Mouse (Mus musculus): ENCODE data around the gene Ang. TPM values are rescaled to one million over a fixed set of nuclear protein-coding genes. Genes with fewer than 3 reads are reported as not detected.

The Ang gene
- total RNA-seq, 1 experiment: 1.2 TPM

- in situ Hi-C loops (cut with MboI; ENCODE audit: low sequenced_read_pairs in 2 of 2, unreplicated experiment in 2 of 2): loop anchor here in 1 of 2 experiments (25.0 kb wide), 1 partner anchor 673 kb away; the partner anchor contains the start of gene Ang4
- no peaks in the 10 kb centered on the region for H3K36me3 ChIP-seq (ENCODE audit: control insufficient read depth, insufficient read depth, low read length, poor library complexity, severe bottlenecking)
- H3K9me3 ChIP-seq (ENCODE audit: control insufficient read depth, insufficient read depth, low read depth, low read length): no peaks in the 10 kb centered on the region
- peak overlapping the region; percentile 78 to 92 for H3K4me3 ChIP-seq (ENCODE audit: insufficient read depth in 1 of 2, low read depth in 1 of 2, low read length in 2 of 2, poor library complexity in 1 of 2, severe bottlenecking in 1 of 2)
- TF ChIP-seq ZNF384 (IDR thresholded peaks at IDR 0.05; ENCODE audit: low read depth, low read length) (no peak), MAFK (IDR thresholded peaks at IDR 0.05; ENCODE audit: insufficient read depth, low read depth, low read length) (peak; percentile 97), ZC3H11A (IDR thresholded peaks at IDR 0.05; ENCODE audit: borderline replicate concordance, low read depth, low read length) (no peak), HCFC1 (IDR thresholded peaks at IDR 0.05; ENCODE audit: borderline replicate concordance, insufficient read depth, low read length) (peak; percentile 12; the same call in 1 of the 2 replicates)
- peaks cover 0 to 2% of the 10 kb centered on the region in 2 experiments; a peak in 1 of 4 replicates for H3K4me1 ChIP-seq (ENCODE audit: control insufficient read depth in 2 of 2, insufficient read depth in 2 of 2, low read length in 2 of 2, poor library complexity in 1 of 2)
- H3K27ac ChIP-seq (ENCODE audit: insufficient read depth, low read depth, low read length, poor library complexity, severe bottlenecking): peak overlapping the region; percentile 65; the same call in 1 of the 2 replicates
- peak; percentile 97 for DNase-seq (ENCODE audit: low read depth, low spot score)
- peak overlapping the region; percentile 85 for H3K9ac ChIP-seq (ENCODE audit: insufficient read depth, low read depth, low read length, poor library complexity, severe bottlenecking)
Measured at GRCm38 (mm10) chr14:51088970-51089673, 1.8 kb upstream of the Ang start.

GRCm38 (mm10) chr14:51089674-51090076 lies 1.3 kb upstream of the Ang start:
- H3K27ac ChIP-seq (ENCODE audit: insufficient read depth, low read depth, low read length, poor library complexity, severe bottlenecking): no peak overlapping the region
- TF ChIP-seq MAFK (IDR thresholded peaks at IDR 0.05; ENCODE audit: insufficient read depth, low read depth, low read length) (no peak), ZC3H11A (IDR thresholded peaks at IDR 0.05; ENCODE audit: borderline replicate concordance, low read depth, low read length) (no peak), CHD2 (IDR thresholded peaks at IDR 0.05; ENCODE audit: low read depth, low read length) (no peak), HCFC1 (IDR thresholded peaks at IDR 0.05; ENCODE audit: borderline replicate concordance, insufficient read depth, low read length) (no peak), ZNF384 (IDR thresholded peaks at IDR 0.05; ENCODE audit: low read depth, low read length) (no peak)

DNA sequence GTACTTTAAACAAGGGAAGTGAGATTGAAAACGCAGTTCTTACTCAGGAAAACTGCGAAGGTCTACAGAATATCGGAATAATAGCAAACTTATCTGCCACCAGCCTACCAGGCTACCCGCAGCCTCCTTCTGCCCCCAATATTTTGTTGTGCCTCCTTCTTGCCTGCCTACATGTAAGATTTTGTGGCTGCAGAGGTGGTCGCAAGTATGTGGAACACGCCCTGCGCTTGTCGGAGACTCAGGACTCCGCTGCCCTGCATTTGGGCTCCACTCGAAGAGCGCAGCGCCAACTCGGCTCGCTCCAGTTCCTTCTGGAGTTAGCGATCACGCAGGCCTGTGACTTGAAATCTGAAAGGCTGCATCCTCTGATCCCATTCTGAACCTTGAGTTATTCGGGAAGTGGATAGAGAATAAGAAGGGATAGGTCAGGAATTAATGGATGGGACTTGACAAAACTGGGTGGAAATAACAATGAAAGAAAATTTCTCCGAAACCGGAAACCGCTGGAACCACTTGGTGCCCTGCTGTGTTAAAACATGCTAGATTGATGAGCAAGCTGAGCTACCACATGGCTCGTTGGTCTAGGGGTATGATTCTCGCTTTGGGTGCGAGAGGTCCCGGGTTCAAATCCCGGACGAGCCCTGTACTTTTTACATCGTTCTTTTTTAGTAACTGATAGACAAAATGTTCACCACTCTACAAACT lies 721 bp upstream of the Ang start:
- H3K27ac ChIP-seq (ENCODE audit: insufficient read depth, low read depth, low read length, poor library complexity, severe bottlenecking): no peak overlapping the region; the same call in 1 of the 2 replicates
- no peaks in the 10 kb centered on the region for H3K9me3 ChIP-seq (ENCODE audit: control insufficient read depth, insufficient read depth, low read depth, low read length)
- TF ChIP-seq HCFC1 (IDR thresholded peaks at IDR 0.05; ENCODE audit: borderline replicate concordance, insufficient read depth, low read length): 0 out of 2 replicates have a peak, but pooled peaks have one; percentile 29
- TF ChIP-seq MAFK (IDR thresholded peaks at IDR 0.05; ENCODE audit: insufficient read depth, low read depth, low read length): peak; percentile 79
- no peak for TF ChIP-seq ZNF384 (IDR thresholded peaks at IDR 0.05; ENCODE audit: low read depth, low read length)
- peak overlapping the region; percentile 52 for H3K9ac ChIP-seq (ENCODE audit: insufficient read depth, low read depth, low read length, poor library complexity, severe bottlenecking)
- no peaks in the 10 kb centered on the region for H3K36me3 ChIP-seq (ENCODE audit: control insufficient read depth, insufficient read depth, low read length, poor library complexity, severe bottlenecking)
- in situ Hi-C loops (cut with MboI; ENCODE audit: low sequenced_read_pairs in 2 of 2, unreplicated experiment in 2 of 2): loop anchor here (10.0 to 25.0 kb wide), 2 partner anchors 672 to 685 kb away; partner anchors contain the start of gene Ang4 (in 2 of the 2)
- DNase-seq (ENCODE audit: low read depth, low spot score): peak; percentile 75
- H3K4me1 ChIP-seq (ENCODE audit: control insufficient read depth in 2 of 2, insufficient read depth in 2 of 2, low read length in 2 of 2, poor library complexity in 1 of 2): peaks cover 0 to 2% of the 10 kb centered on the region in 2 experiments; a peak in 1 of 4 replicates
- H3K4me3 ChIP-seq (ENCODE audit: insufficient read depth in 1 of 2, low read depth in 1 of 2, low read length in 2 of 2, poor library complexity in 1 of 2, severe bottlenecking in 1 of 2): peak overlapping the region; percentile 78 to 92

More at GRCm38 (mm10) chr14:51089674-51090076, 1.3 kb upstream of the Ang start:
- in situ Hi-C loops (cut with MboI; ENCODE audit: low sequenced_read_pairs in 2 of 2, unreplicated experiment in 2 of 2): loop anchor here (10.0 to 25.0 kb wide), 2 partner anchors 673 to 685 kb away; partner anchors contain the start of gene Ang4 (in 2 of the 2)
- no peaks in the 10 kb centered on the region for H3K36me3 ChIP-seq (ENCODE audit: control insufficient read depth, insufficient read depth, low read length, poor library complexity, severe bottlenecking)
- H3K9ac ChIP-seq (ENCODE audit: insufficient read depth, low read depth, low read length, poor library complexity, severe bottlenecking): peak overlapping the region; percentile 52; the same call in 1 of the 2 replicates
- H3K4me1 ChIP-seq (ENCODE audit: control insufficient read depth in 2 of 2, insufficient read depth in 2 of 2, low read length in 2 of 2, poor library complexity in 1 of 2): peaks cover 0 to 2% of the 10 kb centered on the region in 2 experiments; a peak in 1 of 4 replicates
- peak overlapping the region; percentile 78 to 92 for H3K4me3 ChIP-seq (ENCODE audit: insufficient read depth in 1 of 2, low read depth in 1 of 2, low read length in 2 of 2, poor library complexity in 1 of 2, severe bottlenecking in 1 of 2)
- H3K9me3 ChIP-seq (ENCODE audit: control insufficient read depth, insufficient read depth, low read depth, low read length): no peaks in the 10 kb centered on the region
- no peak for DNase-seq (ENCODE audit: low read depth, low spot score)

GRCm38 (mm10) chr14:51092073-51092620 lies 1.2 kb downstream of the Ang start:
- Histone ChIP-seq H3K9me3 (ENCODE audit: control insufficient read depth, insufficient read depth, low read depth, low read length) (no peaks in the 10 kb centered on the region), H3K27ac (ENCODE audit: insufficient read depth, low read depth, low read length, poor library complexity, severe bottlenecking) (no peak overlapping the region), H3K9ac (ENCODE audit: insufficient read depth, low read depth, low read length, poor library complexity, severe bottlenecking) (no peak overlapping the region), H3K36me3 (ENCODE audit: control insufficient read depth, insufficient read depth, low read length, poor library complexity, severe bottlenecking) (no peaks in the 10 kb centered on the region), H3K4me1 (ENCODE audit: control insufficient read depth in 2 of 2, insufficient read depth in 2 of 2, low read length in 2 of 2, poor library complexity in 1 of 2) (peaks cover 0 to 2% of the 10 kb centered on the region in 2 experiments; a peak in 1 of 4 replicates), H3K4me3 (ENCODE audit: insufficient read depth in 1 of 2, low read depth in 1 of 2, low read length in 2 of 2, poor library complexity in 1 of 2, severe bottlenecking in 1 of 2) (no peak overlapping the region)
- DNase-seq (ENCODE audit: low read depth, low spot score): no peak
- in situ Hi-C loops (cut with MboI; ENCODE audit: low sequenced_read_pairs in 2 of 2, unreplicated experiment in 2 of 2): loop anchor here (10.0 to 25.0 kb wide), 2 partner anchors 670 to 683 kb away; partner anchors contain the start of gene Ang4 (in 2 of the 2)
- no peak for TF ChIP-seq CHD2 (IDR thresholded peaks at IDR 0.05; ENCODE audit: low read depth, low read length)
- TF ChIP-seq ZC3H11A (IDR thresholded peaks at IDR 0.05; ENCODE audit: borderline replicate concordance, low read depth, low read length): no peak
- no peak for TF ChIP-seq ZNF384 (IDR thresholded peaks at IDR 0.05; ENCODE audit: low read depth, low read length)
- no peak for TF ChIP-seq MAFK (IDR thresholded peaks at IDR 0.05; ENCODE audit: insufficient read depth, low read depth, low read length)
- TF ChIP-seq HCFC1 (IDR thresholded peaks at IDR 0.05; ENCODE audit: borderline replicate concordance, insufficient read depth, low read length): no peak

All from ES-E14 (cell line).